Mouse (Mus musculus) urinary bladder, postnatal 36 days (tissue): ENCODE results near the gene Nfatc3.

Experiments used
- DNase-seq, 2 experiments: peaks; one replicate each; pipeline ENCODE4 v3.0.0; 2022; ENCODE audit warnings: low spot score in 2 of 2, mixed read lengths in 1 of 2

The Nfatc3 gene

GRCm38 (mm10) chr8:106056455-106056982 is 2.1 kb upstream of the Nfatc3 start:
- DNase-seq = no peak

- peak in 1 of 2 experiments; percentile 52 for DNase-seq
Observed at GRCm38 (mm10) chr8:106059613-106060371, 1.2 kb downstream of the Nfatc3 start.

GRCm38 (mm10) chr8:106060521-106060920 is 1.9 kb downstream of the Nfatc3 start:
- DNase-seq = no peak

GRCm38 (mm10) chr8:106061686-106062085 is 3.0 kb downstream of the Nfatc3 start:
- DNase-seq = no peak

GRCm38 (mm10) chr8:106063046-106063445 is 4.4 kb downstream of the Nfatc3 start:
- no peak for DNase-seq

GRCm38 (mm10) chr8:106066721-106067120 is 8.1 kb downstream of the Nfatc3 start:
- no peak for DNase-seq

- no peak for DNase-seq
Observed at GRCm38 (mm10) chr8:106069565-106069964, 10.9 kb downstream of the Nfatc3 start.

GRCm38 (mm10) chr8:106072113-106072512 is 13.5 kb downstream of the Nfatc3 start:
- DNase-seq = no peak

- no peak for DNase-seq
Observed at GRCm38 (mm10) chr8:106074236-106074635, 15.6 kb downstream of the Nfatc3 start.

GRCm38 (mm10) chr8:106074659-106075058 is 16.0 kb downstream of the Nfatc3 start:
- no peak for DNase-seq

GRCm38 (mm10) chr8:106075161-106075862 is 16.7 kb downstream of the Nfatc3 start:
- no peak for DNase-seq

- no peak for DNase-seq
Observed at GRCm38 (mm10) chr8:106075863-106076174, 17.2 kb downstream of the Nfatc3 start.

GRCm38 (mm10) chr8:106076612-106077011 is 18.0 kb downstream of the Nfatc3 start:
- no peak for DNase-seq

GRCm38 (mm10) chr8:106077452-106078067 is 18.9 kb downstream of the Nfatc3 start:
- no peak for DNase-seq

GRCm38 (mm10) chr8:106102321-106102720 is 43.7 kb downstream of the Nfatc3 start:
- no peak for DNase-seq

GRCm38 (mm10) chr8:106103888-106104287 is 45.2 kb downstream of the Nfatc3 start:
- DNase-seq = no peak

GRCm38 (mm10) chr8:106106193-106106592 is 47.6 kb downstream of the Nfatc3 start:
- no peak for DNase-seq

- no peak for DNase-seq
Observed at GRCm38 (mm10) chr8:106108080-106108479, 49.4 kb downstream of the Nfatc3 start.

GRCm38 (mm10) chr8:106108729-106109128 is 50.1 kb downstream of the Nfatc3 start:
- peak in 1 of 2 experiments; percentile 12 for DNase-seq

- no peak for DNase-seq
Observed at GRCm38 (mm10) chr8:106112041-106112440, 53.4 kb downstream of the Nfatc3 start.

- no peak for DNase-seq
Observed at GRCm38 (mm10) chr8:106112514-106112913, 53.9 kb downstream of the Nfatc3 start.

GRCm38 (mm10) chr8:106115897-106116296 is 57.3 kb downstream of the Nfatc3 start:
- DNase-seq = no peak

- DNase-seq = no peak
Observed at GRCm38 (mm10) chr8:106123443-106123842, 64.8 kb downstream of the Nfatc3 start.
